22 mouse cellular contexts compared by ENCODE assay signal in genomic region chr10:117461261-117461660, GRCm38 (mm10).
DNase-seq lines count a peak whose midpoint lies in the region; TF ChIP-seq lines count a peak whose summit lies in the region.
"Had no signal": no experiment of that assay in that cellular context is flagged by ENCODE, and none has a peak within 500 bp of the region (broad histone marks: within the 10 kb centered on the region; RNA-seq: fewer than 3 reads in every experiment).

No protein-coding gene starts in this region.

- H3K4me3 ChIP-seq in testis, adult 2 months (ENCODE audit: control insufficient read depth, low read depth, low read length) = peak overlapping the region; percentile 47

- no peak for TF ChIP-seq POLR2A in testis, adult 2 months (IDR thresholded peaks at IDR 0.05; ENCODE audit: control insufficient read depth, low read depth, low read length)

- H3K27me3 ChIP-seq in testis, adult 2 months (ENCODE audit: control insufficient read depth, insufficient read depth, low read length) = no peaks in the 10 kb centered on the region
- H3K27me3 ChIP-seq: CH12.LX, Patski had no signal

- H3K27ac ChIP-seq in testis, adult 2 months (ENCODE audit: control insufficient read depth, insufficient read depth, low read depth, low read length) = no peak overlapping the region

- no peak for TF ChIP-seq CTCF in testis, adult 2 months (IDR thresholded peaks at IDR 0.05; ENCODE audit: control insufficient read depth, insufficient read depth, insufficient replicate concordance, low read depth, low read length)

- H3K36me3 ChIP-seq in testis, adult 2 months (ENCODE audit: control insufficient read depth, insufficient read depth, low read length) = no peaks in the 10 kb centered on the region
- H3K36me3 ChIP-seq: G1E had no signal

- H3K4me1 ChIP-seq in testis, adult 2 months (ENCODE audit: control insufficient read depth, insufficient read depth, low read length) = peaks cover 4% of the 10 kb centered on the region; the same call in 1 of the 2 replicates

- peak; percentile 48 for DNase-seq in heart, adult 11 months
- no peak for DNase-seq in heart, adult 18-20 months
- no peak for DNase-seq in testis, postnatal 10 days (ENCODE audit: low spot score)
- DNase-seq in 3T3-L1 (ENCODE audit: low read depth, low spot score) (peak; percentile 93), adipocyte (ENCODE audit: low spot score) (peak; percentile 93)
- no peak for DNase-seq in thymus, postnatal 10 days (ENCODE audit: low spot score in 2 of 2)
- no peak for DNase-seq in cerebellum, adult 8-10 months
- DNase-seq: adrenal gland, adult 2 months; adrenal gland, adult 8-10 months; adrenal gland, postnatal 10 days; adrenal gland, postnatal 14 days; adrenal gland, postnatal 25 days; adrenal gland, postnatal 36 days; B cell, adult 2 months; cerebellum, adult 11 months; cerebellum, adult 11-12 months; cerebellum, adult 18-20 months; cerebellum, adult 2 months had no signal

Comparison
In these comparisons a context has a peak if more than half of its experiments do, and no peak if none do; other contexts are left out.
1. DNase-seq: peak in heart, adult 11 months (single experiment), 3T3-L1 (single experiment) and adipocyte (single experiment); none in heart, adult 18-20 months (0 of 2), testis, postnatal 10 days (single experiment), thymus, postnatal 10 days (0 of 2) and cerebellum, adult 8-10 months (single experiment).